Mouse (Mus musculus) kidney, adult 9 months (tissue): ENCODE data around the gene Sfxn3.
A peak's percentile ranks its signal among the peaks of the same experiment; 100 is the strongest.

ENCODE experiments used
- DNase-seq: peaks from one replicate; pipeline ENCODE4 v3.0.0; 2022

Sfxn3 gene

GRCm38 (mm10) chr19:45047935-45048643, 786 bp downstream of the Sfxn3 start:
- DNase-seq: peak; percentile 50

GRCm38 (mm10) chr19:45048644-45049365, 1.5 kb downstream of the Sfxn3 start:
- peak; percentile 33 for DNase-seq

GRCm38 (mm10) chr19:45049523-45049922, 2.2 kb downstream of the Sfxn3 start:
- no peak for DNase-seq

GRCm38 (mm10) chr19:45053451-45053850, 6.1 kb downstream of the Sfxn3 start:
- no peak for DNase-seq

- no peak for DNase-seq
Observed at GRCm38 (mm10) chr19:45054892-45055690, 7.8 kb downstream of the Sfxn3 start.

- DNase-seq: peak; percentile 63
Observed at GRCm38 (mm10) chr19:45056364-45056763, 9.1 kb downstream of the Sfxn3 start.

- DNase-seq: no peak
Observed at GRCm38 (mm10) chr19:45056908-45057698, 9.8 kb downstream of the Sfxn3 start.

- peak; percentile 39 for DNase-seq
Observed at GRCm38 (mm10) chr19:45057724-45058112, 10.4 kb downstream of the Sfxn3 start.

GRCm38 (mm10) chr19:45058113-45058839, 11.0 kb downstream of the Sfxn3 start:
- DNase-seq: peak; percentile 98

GRCm38 (mm10) chr19:45058841-45059240, 11.5 kb downstream of the Sfxn3 start:
- no peak for DNase-seq

GRCm38 (mm10) chr19:45063565-45064292, 16.4 kb downstream of the Sfxn3 start:
- peak; percentile 63 for DNase-seq

GRCm38 (mm10) chr19:45065226-45065625, 17.9 kb downstream of the Sfxn3 start:
- no peak for DNase-seq

GRCm38 (mm10) chr19:45067170-45067569, 19.9 kb downstream of the Sfxn3 start:
- no peak for DNase-seq

- DNase-seq: no peak
Observed at GRCm38 (mm10) chr19:45067758-45068510, 20.6 kb downstream of the Sfxn3 start.

- peak; percentile 64 for DNase-seq
Observed at GRCm38 (mm10) chr19:45073871-45074542, 26.7 kb downstream of the Sfxn3 start.

GRCm38 (mm10) chr19:45074580-45075322, 27.4 kb downstream of the Sfxn3 start, which contains the start of gene Kazald1:
Gene Kazald1 (plus strand): TSS chr19:45075241.
- DNase-seq: peak; percentile 96

- DNase-seq: no peak
Observed at GRCm38 (mm10) chr19:45075323-45076035, 28.2 kb downstream of the Sfxn3 start.

GRCm38 (mm10) chr19:45076036-45076575, 28.8 kb downstream of the Sfxn3 start:
- DNase-seq: no peak
